Comparison of ENCODE assay signal across 23 mouse cellular contexts in the genomic region with DNA sequence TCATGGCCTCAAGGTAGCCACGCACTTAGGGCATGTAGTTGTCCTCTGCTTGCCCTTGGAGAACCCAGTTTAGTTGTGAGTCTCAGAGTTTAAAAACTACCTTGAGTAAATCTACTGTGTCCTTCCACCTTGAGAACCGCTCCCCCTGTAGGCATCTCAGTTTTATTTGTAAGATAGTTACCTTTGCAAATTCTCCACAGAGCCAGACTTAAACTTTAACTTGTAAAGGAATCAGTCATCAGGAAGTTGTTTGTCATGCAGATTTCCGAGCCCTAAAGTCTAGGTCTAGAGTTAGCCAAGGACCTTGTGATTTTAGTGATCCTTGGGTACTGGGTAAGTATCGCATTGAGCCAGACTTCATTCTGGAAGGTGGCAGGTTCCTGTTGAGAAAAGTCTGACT. TPM values are rescaled to one million over a fixed set of nuclear protein-coding genes. Genes with fewer than 3 reads are reported as not detected.
DNase-seq lines count a peak whose midpoint lies in the region; ATAC-seq and TF ChIP-seq lines count a peak whose summit lies in the region.
"Had no signal": no experiment of that assay in that cellular context is flagged by ENCODE, and none has a peak within 500 bp of the region (broad histone marks: within the 10 kb centered on the region; RNA-seq: fewer than 3 reads in every experiment).

No protein-coding gene starts in this region.

- intact Hi-C loops in left cerebral cortex, postnatal 36 days (cut with DNase I), result no loop called here

- no peaks in the 10 kb centered on the region for H3K9me3 ChIP-seq in stomach, postnatal 0 days (ENCODE audit: control insufficient read depth, low read length)
- H3K9me3 ChIP-seq in neural tube, embryonic 15.5 days (replicated peaks), result no peaks in the 10 kb centered on the region
- H3K9me3 ChIP-seq: embryonic facial prominence, embryonic 15.5 days; forebrain, embryonic 15.5 days; heart, embryonic 15.5 days; hindbrain, embryonic 13.5 days had no signal

- H3K9ac ChIP-seq in stomach, postnatal 0 days (ENCODE audit: low read length), result no peak overlapping the region
- H3K9ac ChIP-seq in neural tube, embryonic 15.5 days (replicated peaks), result no peak overlapping the region
- H3K9ac ChIP-seq: embryonic facial prominence, embryonic 15.5 days; forebrain, embryonic 15.5 days; hindbrain, embryonic 13.5 days had no signal

- H3K36me3 ChIP-seq in kidney, adult 2 months (ENCODE audit: control insufficient read depth, insufficient read depth, low read length), result no peaks in the 10 kb centered on the region
- H3K36me3 ChIP-seq in stomach, postnatal 0 days (ENCODE audit: control insufficient read depth, insufficient read depth, low read length), result no peaks in the 10 kb centered on the region
- H3K36me3 ChIP-seq in neural tube, embryonic 15.5 days, result no peaks in the 10 kb centered on the region
- H3K36me3 ChIP-seq: embryonic facial prominence, embryonic 15.5 days; forebrain, embryonic 15.5 days; heart, embryonic 15.5 days; hindbrain, embryonic 13.5 days had no signal

- H3K27me3 ChIP-seq in kidney, adult 2 months (replicated peaks; ENCODE audit: control insufficient read depth, insufficient read depth, low read length), result no peaks in the 10 kb centered on the region
- no peaks in the 10 kb centered on the region for H3K27me3 ChIP-seq in stomach, postnatal 0 days (ENCODE audit: control insufficient read depth, insufficient read depth, low read length)
- H3K27me3 ChIP-seq in neural tube, embryonic 15.5 days (replicated peaks), result no peaks in the 10 kb centered on the region
- H3K27me3 ChIP-seq: CH12.LX; embryonic facial prominence, embryonic 15.5 days; forebrain, embryonic 15.5 days; heart, embryonic 15.5 days; hindbrain, embryonic 13.5 days; Patski had no signal

- ATAC-seq in stomach, postnatal 0 days (ENCODE audit: low FRiP score, low TSS enrichment), result no peak
- no peak for ATAC-seq in neural tube, embryonic 15.5 days (ENCODE audit: low FRiP score)
- ATAC-seq: forebrain, embryonic 15.5 days; Patski had no signal

- TF ChIP-seq EP300 in stomach, postnatal 0 days (optimal IDR thresholded peaks at IDR 0.05), result no peak

- TF ChIP-seq CTCF in kidney, adult 2 months (conservative IDR thresholded peaks at IDR 0.05; ENCODE audit: insufficient read depth, insufficient read length, low read depth, low read length), result no peak
- TF ChIP-seq CTCF in stomach, postnatal 0 days (IDR thresholded peaks at IDR 0.05; ENCODE audit: low read depth), result 0 out of 2 replicates have a peak, but pooled peaks have one; percentile 6

- TF ChIP-seq POLR2A in kidney, adult 2 months (IDR thresholded peaks at IDR 0.05; ENCODE audit: low read depth, low read length), result no peak

- WGBS in kidney, adult 2 months, result 36% methylated on average over 4 of the region's 4 CpGs
- 72% methylated on average over 4 of the region's 4 CpGs for WGBS in stomach, postnatal 0 days
- WGBS in neural tube, embryonic 15.5 days, result 90% methylated on average over 4 of the region's 4 CpGs

- H3K4me3 ChIP-seq in kidney, adult 2 months (ENCODE audit: insufficient read depth, low read depth, low read length), result no peak overlapping the region
- H3K4me3 ChIP-seq in stomach, postnatal 0 days (ENCODE audit: low read depth, low read length), result no peak overlapping the region
- H3K4me3 ChIP-seq in neural tube, embryonic 15.5 days (replicated peaks), result no peak overlapping the region
- H3K4me3 ChIP-seq: embryonic facial prominence, embryonic 15.5 days; erythroblast, embryonic 14.5 days; forebrain, embryonic 15.5 days; heart, embryonic 15.5 days; hindbrain, embryonic 13.5 days had no signal

- DNase-seq in kidney, adult 2 months, result peak; percentile 79
- no peak for DNase-seq in kidney, postnatal 10 days
- DNase-seq in kidney, postnatal 14 days, result peak; percentile 34
- no peak for DNase-seq in kidney, adult 18-20 months
- peak; percentile 98 for DNase-seq in R1 (ENCODE audit: low read depth, low spot score)
- no peak for DNase-seq in stomach, postnatal 0 days (ENCODE audit: low spot score)
- DNase-seq in left cerebral cortex, postnatal 36 days (ENCODE audit: low spot score in 2 of 2), result no peak
- DNase-seq: adrenal gland, postnatal 10 days; cerebellum, adult 11 months; cerebellum, adult 8-10 months; cerebellum, postnatal 14 days; embryo, embryonic 11 days; gastrocnemius, postnatal 10 days; heart, adult 18-20 months; heart, postnatal 14 days had no signal

- peaks cover 32% of the 10 kb centered on the region for H3K4me1 ChIP-seq in kidney, adult 2 months (ENCODE audit: control insufficient read depth, insufficient read depth, low read length)
- peaks cover 8% of the 10 kb centered on the region for H3K4me1 ChIP-seq in stomach, postnatal 0 days (replicated peaks; ENCODE audit: control insufficient read depth, insufficient read depth)
- H3K4me1 ChIP-seq in neural tube, embryonic 15.5 days, result peaks cover 28% of the 10 kb centered on the region

- H3K27ac ChIP-seq in kidney, adult 2 months (ENCODE audit: insufficient read depth, low read depth, low read length), result peak overlapping the region; percentile 99
- H3K27ac ChIP-seq in stomach, postnatal 0 days (replicated peaks), result no peak overlapping the region
- H3K27ac ChIP-seq in neural tube, embryonic 15.5 days (replicated peaks), result no peak overlapping the region
- H3K27ac ChIP-seq: forebrain, embryonic 15.5 days; hindbrain, embryonic 13.5 days had no signal

- no peak overlapping the region for H3K4me2 ChIP-seq in stomach, postnatal 0 days (replicated peaks; ENCODE audit: low read depth)
- H3K4me2 ChIP-seq in neural tube, embryonic 15.5 days, result no peak overlapping the region
- H3K4me2 ChIP-seq: embryonic facial prominence, embryonic 15.5 days; forebrain, embryonic 15.5 days; hindbrain, embryonic 13.5 days had no signal

RNA-seq across cellular contexts. Expression of gene Arhgap32, which starts 20.4 kb away (rescaled TPM):
- polyA plus RNA-seq in kidney, adult 2 months (2012; rRNA removed), result 9.5 and 10.1 TPM in 2 replicates
- polyA plus RNA-seq in stomach, postnatal 0 days (2015; fragmentation: Nextera tagmentation; extraction: Ambion mirVana), result 8.8 and 11.4 TPM in 2 replicates
- 8.7 and 11.7 TPM in 2 replicates for polyA plus RNA-seq in neural tube, embryonic 15.5 days (2015; fragmentation: Nextera tagmentation; extraction: Ambion mirVana)
- total RNA-seq in left cerebral cortex, postnatal 36 days (2021), result 100 to 1,000 TPM; 471 to 473 TPM
- polyA plus RNA-seq: erythroblast, embryonic 14.5 days had no signal

Comparison
In these comparisons a context has a peak if more than half of its experiments do, and no peak if none do; other contexts are left out.
1. DNase-seq: peak in kidney, adult 2 months (single experiment), kidney, postnatal 14 days (single experiment) and R1 (single experiment); none in kidney, postnatal 10 days (single experiment), kidney, adult 18-20 months (single experiment), stomach, postnatal 0 days (single experiment) and left cerebral cortex, postnatal 36 days (0 of 2).